Mouse (Mus musculus) heart, embryonic 10.5 days (tissue): ENCODE data around the gene Mybphl. TPM values are rescaled to one million over a fixed set of nuclear protein-coding genes. Genes with fewer than 3 reads are reported as not detected.

Experiments
- DNase-seq: peaks from one replicate; pipeline ENCODE4 v3.0.0-alpha.2; 2017; ENCODE audit warnings: low spot score
- H3K27ac ChIP-seq: fragments of 300-500 bp; sonication (generic); 2 replicates; pipeline ENCODE4 v1.5.1; 2016; ENCODE audit warnings: mild to moderate bottlenecking
- H3K27me3 ChIP-seq: fragments of 300-500 bp; sonication (generic); 2 replicates; pipeline ENCODE4 v1.6.1; 2016; ENCODE audit warnings: mild to moderate bottlenecking; ENCODE audit not compliant: poor library complexity, insufficient read depth, severe bottlenecking
- H3K36me3 ChIP-seq: fragments of 300-500 bp; sonication (generic); 2 replicates; pipeline ENCODE4 v1.6.1; 2016; ENCODE audit warnings: mild to moderate bottlenecking, moderate library complexity
- H3K4me1 ChIP-seq: fragments of 300-500 bp; sonication (generic); 2 replicates; pipeline ENCODE4 v1.6.1; 2016; ENCODE audit warnings: mild to moderate bottlenecking
- H3K4me3 ChIP-seq: fragments of 300-500 bp; sonication (generic); 2 replicates; pipeline ENCODE4 v1.5.1; 2016; ENCODE audit warnings: mild to moderate bottlenecking, moderate library complexity
- H3K9me3 ChIP-seq: fragments of 300-500 bp; sonication (generic); 2 replicates; pipeline ENCODE4 v1.6.1; 2016; ENCODE audit warnings: mild to moderate bottlenecking, moderate library complexity
- WGBS: fragments of 180-500 bp; shearing (Covaris S2); methylation state at CpG from one replicate; pipeline ENCODE4 v1.1.7; 2016; 5-methylcytosine and 5-hydroxymethylcytosine counted together
- polyA plus RNA-seq: library from polyadenylated mRNA; unstranded; fragments of >200 nt; fragmentation: Nextera tagmentation; extraction: Ambion mirVana; gene quantifications from 2 replicates; pipeline ENCODE4 v1.2.1, GENCODE M21; 2016

Gene Mybphl
- polyA plus RNA-seq, 1 experiment from 2014 or later, result 60.0 TPM

DNA sequence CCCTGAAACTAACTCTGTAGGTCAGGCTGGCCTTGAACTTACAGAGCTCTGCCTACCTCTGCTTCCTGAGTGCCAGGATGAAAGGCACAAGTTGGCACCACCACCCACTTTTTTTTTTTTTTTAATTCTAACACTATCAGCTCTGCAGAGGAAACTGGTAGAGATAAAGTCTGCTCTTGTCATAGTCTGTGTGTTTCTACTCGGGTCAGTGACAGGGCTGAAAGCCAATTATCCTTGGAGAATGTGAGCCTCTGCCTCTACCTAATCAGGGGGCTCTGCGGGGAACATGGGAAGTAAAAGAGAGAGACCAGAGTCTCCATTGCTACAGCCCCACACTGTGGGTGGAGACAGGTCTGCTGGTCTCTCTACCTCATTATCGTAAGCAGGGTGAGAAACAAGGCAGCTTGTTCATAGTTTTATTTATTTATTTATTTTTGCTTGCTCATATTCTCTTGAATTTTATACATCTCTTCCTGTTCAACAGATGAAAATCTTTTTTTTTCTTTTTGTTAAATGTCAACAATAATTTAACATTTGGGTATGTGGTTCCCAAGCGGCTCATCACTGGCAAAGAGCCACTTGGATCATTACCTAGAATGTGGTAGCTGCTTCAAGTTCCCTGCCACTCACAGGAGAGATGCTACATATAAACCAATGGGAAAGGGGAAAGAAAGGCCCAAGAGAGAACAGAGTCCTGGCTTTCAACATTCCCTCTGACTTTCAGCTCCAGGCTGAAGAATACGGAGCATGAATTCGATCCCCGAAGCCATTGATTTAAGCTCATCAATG is 14.4 kb downstream of the Mybphl start:
- peaks cover 33% of the 10 kb centered on the region for H3K4me1 ChIP-seq
- no peak overlapping the region for H3K27ac ChIP-seq
- no peak overlapping the region for H3K4me3 ChIP-seq
- 60% methylated on average over 7 of the region's 7 CpGs for WGBS
- H3K27me3 ChIP-seq, result no peaks in the 10 kb centered on the region
- DNase-seq, result no peak
- no peaks in the 10 kb centered on the region for H3K9me3 ChIP-seq
- peaks cover 21% of the 10 kb centered on the region for H3K36me3 ChIP-seq

DNA sequence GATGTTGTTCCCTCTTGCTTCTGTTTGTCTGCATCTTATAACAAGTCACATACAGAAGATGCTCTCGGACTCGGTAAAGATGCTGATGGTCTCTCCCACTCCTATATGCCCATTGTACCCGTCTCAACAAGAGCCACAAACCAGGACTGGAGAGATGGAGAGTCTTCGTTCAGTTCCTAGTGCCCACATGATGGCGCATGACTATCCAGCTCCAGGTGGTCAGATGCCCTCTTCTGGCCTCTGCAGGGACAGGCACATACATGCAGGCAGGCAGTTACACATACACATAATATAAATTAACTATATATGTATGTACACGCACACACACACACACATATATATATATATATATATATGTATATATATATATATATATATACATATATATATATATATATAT is 16.0 kb downstream of the Mybphl start:
- Histone ChIP-seq H3K36me3 (peaks cover 11% of the 10 kb centered on the region), H3K4me3 (no peak overlapping the region), H3K9me3 (no peaks in the 10 kb centered on the region), H3K4me1 (peaks cover 46% of the 10 kb centered on the region), H3K27me3 (no peaks in the 10 kb centered on the region), H3K27ac (no peak overlapping the region)
- no peak for DNase-seq
- WGBS, result 81% methylated on average over 6 of the region's 6 CpGs

DNA sequence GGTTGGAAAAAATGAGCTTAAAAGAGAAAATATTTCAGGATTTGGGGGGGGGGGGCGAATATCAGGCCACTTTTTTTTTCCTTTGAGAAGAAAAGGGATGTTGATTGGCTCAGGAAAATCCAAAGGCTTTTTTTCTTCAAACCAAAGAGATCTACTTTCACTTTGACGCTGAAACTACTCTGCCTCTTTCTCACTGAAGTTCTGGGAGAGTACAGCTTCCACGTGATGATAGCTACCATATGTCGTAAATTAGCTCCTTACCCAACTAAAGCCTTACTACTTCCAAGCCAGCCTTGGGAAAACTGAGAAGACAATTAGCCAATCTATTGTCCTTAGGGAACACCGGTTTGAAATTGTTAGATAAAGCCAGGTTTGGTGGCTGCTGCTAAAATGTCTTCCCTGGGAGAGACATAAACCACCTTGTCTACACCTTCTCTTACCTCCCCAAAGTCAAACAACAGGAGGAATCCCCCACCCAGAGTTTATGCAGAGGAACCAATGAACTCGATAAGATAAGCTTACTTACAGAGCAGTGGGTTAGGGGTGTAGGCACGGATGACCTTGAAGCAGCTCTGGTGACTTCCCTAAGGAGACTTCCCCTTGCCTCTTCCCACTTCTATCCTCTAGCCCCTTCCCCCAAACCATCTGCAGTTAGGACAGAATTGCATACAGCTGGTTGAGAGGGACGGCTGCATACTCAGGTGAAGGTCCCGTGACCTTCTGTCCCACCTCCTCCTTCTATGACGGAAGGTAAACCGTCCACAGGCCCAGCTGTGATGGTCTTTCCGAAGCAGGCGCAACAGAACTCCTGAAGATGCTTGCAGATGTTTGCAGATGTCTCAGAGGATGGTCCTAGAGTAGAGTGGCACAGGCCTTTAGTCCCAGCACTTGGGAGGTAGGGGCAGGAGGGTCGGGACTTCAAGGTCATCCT is 17.5 kb downstream of the Mybphl start:
- no peaks in the 10 kb centered on the region for H3K27me3 ChIP-seq
- H3K4me3 ChIP-seq, result peak overlapping the region; percentile 68
- WGBS, result 41% methylated on average over 14 of the region's 14 CpGs
- H3K9me3 ChIP-seq, result no peaks in the 10 kb centered on the region
- peaks cover 21% of the 10 kb centered on the region for H3K36me3 ChIP-seq
- H3K4me1 ChIP-seq, result peaks cover 46% of the 10 kb centered on the region
- DNase-seq, result no peak
- peak overlapping the region; percentile 80 for H3K27ac ChIP-seq

DNA sequence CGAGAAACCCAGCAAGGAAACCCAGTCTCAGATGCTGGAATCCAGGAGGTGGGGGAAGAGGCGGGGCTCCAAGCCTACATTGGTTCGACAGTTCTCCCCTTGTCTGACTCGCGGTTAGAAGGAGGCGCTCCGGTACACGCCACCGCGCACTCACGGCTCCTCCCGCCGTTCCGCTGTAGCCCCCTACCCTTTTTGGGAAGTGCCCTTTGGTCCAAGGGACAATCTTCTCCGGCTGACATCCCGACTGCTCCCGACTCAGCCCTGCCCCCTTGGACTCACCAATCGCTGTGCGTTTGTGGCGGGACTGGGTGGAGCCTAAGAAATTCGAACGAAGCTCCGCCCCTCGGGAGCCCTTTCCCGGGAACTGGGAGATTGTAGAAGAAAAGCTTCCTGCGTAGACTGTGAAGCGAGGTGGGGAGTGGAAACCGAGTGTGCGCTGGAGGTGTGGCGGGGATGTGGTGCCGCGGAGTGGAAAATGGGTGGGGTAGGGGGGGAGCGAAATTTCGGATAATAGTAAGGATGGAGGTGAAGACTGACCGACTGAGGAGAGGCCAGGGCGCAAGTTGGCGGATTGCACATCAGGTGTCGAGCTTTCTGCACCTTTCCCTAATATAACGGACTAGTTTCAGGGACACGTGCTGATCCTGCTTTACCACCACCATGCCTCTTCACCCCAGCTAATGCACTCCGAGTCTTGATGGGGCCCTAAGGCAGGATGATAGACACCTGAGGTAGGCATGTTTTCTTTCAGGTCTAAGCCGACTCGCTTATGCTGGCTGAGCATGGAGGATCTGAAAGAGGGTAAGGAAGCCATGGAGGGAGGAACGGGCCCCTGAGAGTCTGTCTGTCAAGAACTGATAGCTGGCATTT is 19.0 kb downstream of the Mybphl start, which contains the start of gene Psrc1:
Gene Psrc1, plus strand, starts transcription at position 355 of the 870 bp plus-strand sequence.
- Histone ChIP-seq H3K36me3 (peaks cover 27% of the 10 kb centered on the region), H3K27me3 (no peaks in the 10 kb centered on the region), H3K4me1 (peaks cover 49% of the 10 kb centered on the region), H3K9me3 (no peaks in the 10 kb centered on the region), H3K4me3 (peak within 1 kb of the TSS; percentile 68), H3K27ac (peak within 1 kb of the TSS; percentile 80)
- 2% methylated on average over 44 of the region's 44 CpGs for WGBS
- DNase-seq, result peak; percentile 97

DNA sequence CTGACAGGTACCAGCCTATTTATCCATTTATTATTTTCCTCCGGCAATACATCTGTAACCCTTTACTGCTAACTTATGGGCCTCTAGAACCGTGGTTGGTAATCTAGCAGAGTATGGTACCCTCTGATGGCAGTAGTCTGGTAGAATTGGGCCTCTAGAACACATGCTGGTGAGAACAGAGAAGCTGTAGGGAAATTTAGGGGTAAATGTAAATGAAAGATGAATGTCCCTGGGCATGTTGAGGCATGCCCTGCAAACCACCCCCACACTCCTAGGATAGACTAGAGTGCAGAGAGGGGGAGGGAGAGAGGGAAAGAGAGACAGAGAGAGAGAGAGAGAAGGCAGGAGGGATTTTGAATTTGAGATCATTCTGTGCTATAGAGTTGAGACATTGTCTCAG is 19.7 kb downstream of the Mybphl start:
- Histone ChIP-seq H3K4me1 (peaks cover 49% of the 10 kb centered on the region), H3K27ac (peak overlapping the region; percentile 80), H3K36me3 (peaks cover 27% of the 10 kb centered on the region), H3K9me3 (no peaks in the 10 kb centered on the region), H3K4me3 (peak overlapping the region; percentile 68), H3K27me3 (no peaks in the 10 kb centered on the region)
- DNase-seq, result no peak
- WGBS, result 50% methylated on average over 2 of the region's 2 CpGs

DNA sequence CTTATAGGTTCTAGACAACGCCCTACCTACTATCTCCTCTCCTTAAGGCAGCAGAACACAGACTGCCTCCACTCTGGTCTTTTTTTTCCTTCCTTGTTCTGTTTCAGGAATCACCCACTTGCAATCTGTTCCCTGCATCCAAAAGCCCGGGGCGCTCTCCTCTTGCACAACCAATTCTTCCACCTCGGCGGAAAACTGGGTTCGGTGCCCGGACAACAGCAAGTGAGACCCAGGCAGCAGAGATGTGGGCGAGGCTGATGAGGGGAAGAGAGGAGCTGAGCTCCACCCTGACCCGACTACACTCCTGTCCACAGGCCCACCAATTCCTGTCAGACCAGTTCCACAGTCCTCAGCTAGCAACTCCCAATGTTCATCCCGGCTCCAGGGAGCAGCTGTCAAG is 21.5 kb downstream of the Mybphl start:
- WGBS, result 91% methylated on average over 10 of the region's 10 CpGs
- Histone ChIP-seq H3K36me3 (peaks cover 27% of the 10 kb centered on the region), H3K4me3 (no peak overlapping the region), H3K9me3 (no peaks in the 10 kb centered on the region), H3K27me3 (no peaks in the 10 kb centered on the region; the same call in 1 of the 2 replicates), H3K27ac (no peak overlapping the region), H3K4me1 (peaks cover 43% of the 10 kb centered on the region)
- no peak for DNase-seq

DNA sequence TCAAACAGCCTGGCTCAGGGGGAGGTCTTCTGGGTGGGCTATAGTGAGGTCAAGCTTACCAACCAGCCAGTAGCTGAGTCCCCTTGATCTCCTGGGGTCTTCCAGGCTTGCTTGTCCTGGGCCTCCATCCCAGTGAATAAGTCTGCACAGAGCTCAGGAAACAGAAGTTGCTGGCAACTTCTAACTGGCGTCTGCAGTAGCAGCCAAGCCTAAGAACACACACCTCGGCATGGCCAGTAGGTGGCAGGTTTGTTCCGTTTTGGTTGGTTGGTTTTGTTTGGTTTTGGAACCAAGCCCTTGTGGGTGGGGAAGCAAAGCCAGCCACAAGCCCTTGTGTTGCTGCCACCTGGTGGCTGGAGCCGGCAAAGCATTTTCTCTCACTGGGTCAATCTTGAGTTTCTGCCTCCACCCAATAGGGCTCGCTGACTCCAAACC is 24.4 kb downstream of the Mybphl start:
- Histone ChIP-seq H3K27me3 (peaks cover 19% of the 10 kb centered on the region), H3K36me3 (peaks cover 27% of the 10 kb centered on the region), H3K4me1 (peaks cover 38% of the 10 kb centered on the region), H3K27ac (peak overlapping the region; percentile 67), H3K9me3 (no peaks in the 10 kb centered on the region), H3K4me3 (no peak overlapping the region)
- 0% methylated on average over 5 of the region's 5 CpGs for WGBS
- DNase-seq, result peak; percentile 97

DNA sequence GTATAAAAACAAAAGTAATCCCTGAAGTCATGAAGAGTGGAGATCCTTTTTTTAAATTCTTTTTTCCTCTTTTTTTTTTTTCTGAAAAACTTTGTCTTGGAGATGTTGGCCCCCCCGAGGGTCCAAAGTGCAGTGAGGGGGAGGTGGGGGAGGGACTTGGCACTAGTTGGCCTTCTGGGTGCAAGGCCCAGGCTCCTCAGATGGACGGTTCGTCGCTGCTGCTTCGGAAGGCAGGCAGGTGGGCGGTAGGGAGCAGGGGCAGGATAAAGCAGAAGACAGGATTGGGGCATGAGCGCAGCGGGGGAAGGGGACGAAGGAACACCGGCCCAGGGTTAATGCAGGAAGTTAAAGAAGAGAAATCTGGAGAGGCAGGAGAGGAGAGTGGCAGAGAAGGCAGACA is 27.6 kb downstream of the Mybphl start:
- Histone ChIP-seq H3K27me3 (peaks cover 45% of the 10 kb centered on the region), H3K36me3 (peaks cover 5% of the 10 kb centered on the region), H3K27ac (peak overlapping the region; percentile 42; the same call in 1 of the 2 replicates), H3K4me1 (peaks cover 37% of the 10 kb centered on the region), H3K9me3 (no peaks in the 10 kb centered on the region), H3K4me3 (peak overlapping the region; percentile 32; the same call in 1 of the 2 replicates)
- 14% methylated on average over 10 of the region's 10 CpGs for WGBS
- DNase-seq, result no peak

DNA sequence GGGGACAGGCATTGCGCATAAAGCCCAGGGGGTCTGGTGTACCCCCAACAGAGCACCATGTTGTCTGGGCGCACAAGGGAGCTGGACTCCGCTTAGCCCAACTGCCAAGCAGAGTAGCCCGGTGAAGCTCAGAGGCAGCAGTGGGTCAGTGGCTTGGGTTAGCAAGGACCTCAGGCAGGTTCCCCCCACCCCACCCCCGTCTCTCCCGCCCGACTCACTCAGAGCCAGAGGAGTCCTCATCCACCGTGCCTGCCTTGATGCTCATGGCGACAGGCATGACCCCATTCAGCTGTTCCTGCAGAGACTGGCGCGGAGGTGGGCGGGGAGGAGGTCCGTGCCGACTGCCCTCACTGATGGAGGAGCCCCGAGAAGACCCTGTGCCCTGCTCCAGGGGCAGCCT is 28.1 kb downstream of the Mybphl start:
- H3K27me3 ChIP-seq, result peaks cover 50% of the 10 kb centered on the region
- peaks cover under 1% of the 10 kb centered on the region; the same call in 1 of the 2 replicates for H3K36me3 ChIP-seq
- H3K4me1 ChIP-seq, result peaks cover 42% of the 10 kb centered on the region
- H3K9me3 ChIP-seq, result no peaks in the 10 kb centered on the region
- peak overlapping the region; percentile 42; the same call in 1 of the 2 replicates for H3K27ac ChIP-seq
- no peak for DNase-seq
- 40% methylated on average over 15 of the region's 15 CpGs for WGBS
- H3K4me3 ChIP-seq, result peak overlapping the region; percentile 32

DNA sequence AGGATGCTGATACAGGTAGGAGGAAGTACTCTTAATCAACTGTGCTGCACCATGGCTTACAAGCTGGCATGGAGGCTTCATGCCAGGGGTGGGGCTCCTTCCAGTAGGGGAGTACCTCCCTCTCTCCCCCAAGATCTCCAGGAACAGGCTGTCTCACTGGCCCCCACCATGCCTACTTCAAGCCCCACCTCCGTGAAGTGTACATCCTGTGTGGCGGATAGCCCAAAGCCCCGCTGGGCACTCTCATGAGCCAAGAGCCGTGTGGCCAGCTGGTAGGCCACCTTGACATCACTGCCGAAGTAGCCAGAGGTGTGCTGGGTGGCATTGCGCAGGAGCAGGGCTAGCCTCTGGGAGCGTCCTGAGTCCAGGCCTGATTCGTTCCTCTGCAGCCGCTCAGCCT is 33.6 kb downstream of the Mybphl start:
- DNase-seq, result no peak
- H3K27ac ChIP-seq, result no peak overlapping the region
- H3K36me3 ChIP-seq, result no peaks in the 10 kb centered on the region
- no peak overlapping the region for H3K4me3 ChIP-seq
- WGBS, result 88% methylated on average over 9 of the region's 9 CpGs
- H3K27me3 ChIP-seq, result peaks cover 72% of the 10 kb centered on the region
- peaks cover 26% of the 10 kb centered on the region for H3K4me1 ChIP-seq
- H3K9me3 ChIP-seq, result no peaks in the 10 kb centered on the region

DNA sequence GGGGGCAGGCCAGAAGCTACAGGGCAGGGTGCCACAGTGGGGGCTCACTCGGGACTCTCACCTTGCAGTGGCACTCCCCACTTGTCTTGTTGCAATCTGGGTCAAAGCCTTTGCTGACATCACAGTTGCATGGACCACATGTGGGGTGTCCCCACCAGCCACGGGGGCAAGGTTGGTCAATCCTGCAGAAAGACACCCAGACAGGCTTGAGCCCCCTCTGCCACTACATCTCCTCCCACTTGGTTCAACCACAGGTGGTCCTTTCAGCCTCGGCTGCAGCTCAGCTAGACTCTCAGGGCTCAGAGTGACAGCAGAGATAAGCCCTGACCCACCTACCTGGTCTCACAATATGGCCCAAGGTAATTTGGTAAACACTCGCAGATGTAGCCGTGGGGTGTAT is 35.7 kb downstream of the Mybphl start:
- peaks cover 65% of the 10 kb centered on the region; the same call in 1 of the 2 replicates for H3K27me3 ChIP-seq
- H3K36me3 ChIP-seq, result no peaks in the 10 kb centered on the region
- WGBS, result 62% methylated on average over 5 of the region's 5 CpGs
- no peak overlapping the region for H3K4me3 ChIP-seq
- H3K4me1 ChIP-seq, result peaks cover 20% of the 10 kb centered on the region
- H3K9me3 ChIP-seq, result no peaks in the 10 kb centered on the region
- peak; percentile 72 for DNase-seq
- H3K27ac ChIP-seq, result no peak overlapping the region
